Mouse (Mus musculus) bone marrow, adult 2 months (tissue): ENCODE measurements around the gene Tpd52l2. TPM values are rescaled to one million over a fixed set of nuclear protein-coding genes. Genes with fewer than 3 reads are reported as not detected.
"Not testable (repeated sequence)": the region's sequence is repeated elsewhere in the genome, so short reads cannot be mapped to it uniquely, and the experiment has no call there.

Experiments used
- H3K27ac ChIP-seq: fragments of 200-500 bp; 2 replicates; pipeline ENCODE4 v1.5.1; 2012; ENCODE audit warnings: low read depth, mild to moderate bottlenecking, control low read depth, inconsistent platforms, low read length; ENCODE audit not compliant: control insufficient read depth, poor library complexity, insufficient read depth
- H3K4me1 ChIP-seq: fragments of 200-500 bp; 2 replicates; pipeline ENCODE4 v1.6.1; 2011; ENCODE audit warnings: low read length; ENCODE audit not compliant: control insufficient read depth, insufficient read depth
- H3K4me3 ChIP-seq: fragments of 200-500 bp; replicated peaks from 2 replicates; pipeline ENCODE3; 2011; ENCODE audit warnings: mild to moderate bottlenecking, low read depth, low read length, control low read depth; ENCODE audit not compliant: control insufficient read depth
- CTCF ChIP-seq: fragments of 200-500 bp; IDR thresholded peaks from 2 replicates; pipeline ENCODE4 v1.5.1; 2011; ENCODE audit warnings: low read length, control low read depth; ENCODE audit not compliant: control insufficient read depth, insufficient read depth
- POLR2A ChIP-seq: fragments of 200-500 bp; IDR thresholded peaks from 2 replicates; pipeline ENCODE4 v1.6.1; 2011; ENCODE audit warnings: low read depth, mild to moderate bottlenecking, control low read depth, low read length, borderline replicate concordance; ENCODE audit not compliant: control insufficient read depth
- whole genome bisulfite sequencing: fragments of 180-500 bp; shearing (Covaris S2); methylation state at CpG from one replicate; pipeline ENCODE4 v1.1.7; 2018; 5-methylcytosine and 5-hydroxymethylcytosine counted together
- polyA plus RNA-seq: library from polyadenylated mRNA; stranded (reverse); fragments of >200 nt; gene quantifications from 2 replicates; pipeline ENCODE4 v1.2.4, GENCODE M21; 2011; ENCODE audit warnings: low replicate concordance; ENCODE audit not compliant: missing spikeins, insufficient read depth, insufficient read length

Gene Tpd52l2
- polyA plus RNA-seq, 1 experiment: 32.9 TPM

DNA sequence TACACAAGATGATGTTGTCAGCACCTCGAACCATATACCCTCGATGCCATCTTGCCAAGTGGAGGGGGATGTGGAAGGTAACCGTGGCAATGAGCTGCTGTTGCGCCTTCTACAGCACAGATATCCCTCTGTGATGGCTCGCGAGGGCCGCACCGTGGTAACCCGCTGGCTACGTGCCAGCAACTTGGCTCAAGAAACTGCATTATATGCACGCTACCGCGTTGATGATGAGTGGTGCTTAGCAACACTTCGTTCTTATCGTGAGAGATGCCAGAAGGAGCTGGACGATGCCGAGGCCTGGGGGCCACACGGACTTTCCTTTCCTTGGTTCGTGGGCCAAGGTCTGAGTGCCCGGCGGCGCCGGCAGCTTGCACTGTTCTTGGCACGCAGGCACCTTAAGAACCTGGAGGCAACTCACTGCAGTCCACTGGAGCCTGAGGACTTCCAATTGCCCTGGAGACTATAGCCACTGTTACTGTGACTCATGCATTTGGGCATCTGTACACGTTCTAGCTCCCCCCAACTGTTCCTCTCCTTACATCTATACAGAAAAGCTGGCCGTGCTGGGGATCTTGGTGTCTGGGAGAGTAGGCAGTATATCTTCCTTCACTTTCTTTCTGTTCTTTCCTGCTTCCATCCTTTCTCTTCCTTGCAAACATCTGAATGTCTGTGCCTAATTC is 2.5 kb upstream of the Tpd52l2 start:
- H3K4me1 ChIP-seq: no peaks in the 10 kb centered on the region; the same call in 1 of the 2 replicates
- 84% methylated on average over 26 of the region's 26 CpGs for WGBS
- TF ChIP-seq POLR2A: no peak
- no peak for TF ChIP-seq CTCF
- H3K27ac ChIP-seq: no peak overlapping the region
- H3K4me3 ChIP-seq: no peak overlapping the region

DNA sequence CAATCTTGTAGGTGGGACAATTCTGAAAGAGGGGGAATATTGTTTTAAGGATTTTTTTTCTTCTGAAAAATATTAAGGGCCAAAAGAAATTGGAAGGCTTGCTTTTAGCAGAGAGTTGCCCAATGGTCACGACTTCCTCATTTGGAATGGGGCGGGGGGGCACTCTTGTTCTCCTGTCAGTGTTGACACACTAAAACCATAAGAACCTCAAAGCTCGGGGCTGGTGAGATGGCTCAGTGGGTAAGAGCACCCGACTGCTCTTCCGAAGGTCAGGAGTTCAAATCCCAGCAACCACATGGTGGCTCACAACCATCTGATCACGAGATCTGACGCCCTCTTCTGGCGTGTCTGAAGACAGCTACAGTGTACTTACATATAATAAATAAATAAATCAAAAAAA is 1.1 kb upstream of the Tpd52l2 start:
- not testable (repeated sequence) for H3K4me3 ChIP-seq, H3K4me1 ChIP-seq, H3K27ac ChIP-seq
- 5% methylated on average over 8 of the region's 8 CpGs for WGBS

DNA sequence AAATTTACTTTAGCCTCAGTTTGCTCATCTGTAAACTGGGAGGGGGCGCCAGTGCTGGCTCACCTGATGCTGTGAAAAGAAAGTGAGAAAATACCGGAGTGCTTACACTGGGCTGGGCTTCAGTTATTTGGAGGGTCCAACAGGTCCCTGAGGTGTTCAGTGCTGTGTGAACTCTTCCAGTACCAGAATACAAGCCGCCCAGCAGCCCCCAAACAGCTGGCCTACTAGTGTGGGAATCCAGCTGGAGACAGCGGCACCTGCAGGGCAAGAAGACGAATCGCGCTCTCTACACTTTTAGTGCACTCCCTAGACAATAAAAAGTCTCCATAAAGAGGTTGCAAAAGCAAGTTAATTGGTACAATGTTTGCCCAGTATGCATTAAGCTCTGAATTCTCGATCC is 661 bp upstream of the Tpd52l2 start:
- 1% methylated on average over 8 of the region's 8 CpGs for WGBS
- Histone ChIP-seq H3K4me1 (no peaks in the 10 kb centered on the region; the same call in 1 of the 2 replicates), H3K4me3 (peak overlapping the region; percentile 98), H3K27ac (peak overlapping the region; percentile 79)
- TF ChIP-seq POLR2A: no peak
- TF ChIP-seq CTCF: peak; percentile 66

DNA sequence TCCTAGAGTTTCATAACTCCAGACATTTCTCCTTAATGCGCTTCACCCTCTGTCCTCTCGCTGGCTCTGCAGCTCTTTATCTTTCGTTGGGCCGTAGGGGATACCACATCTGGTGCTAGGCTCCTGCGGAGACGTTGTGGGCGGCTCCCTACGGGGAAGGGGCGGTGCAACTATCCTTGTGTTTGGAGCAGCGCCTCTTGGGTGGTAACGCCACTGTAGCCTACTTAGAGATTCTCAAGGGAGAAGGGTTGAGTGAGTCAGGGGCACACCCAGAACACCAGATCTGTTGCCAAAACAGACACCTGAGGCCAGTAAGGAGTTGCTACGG is 570 bp downstream of the Tpd52l2 start:
- peak overlapping the region; percentile 98 for H3K4me3 ChIP-seq
- peak overlapping the region; percentile 97 for H3K27ac ChIP-seq
- TF ChIP-seq POLR2A: no peak
- TF ChIP-seq CTCF: no peak
- WGBS: under 1% methylated on average over 12 of the region's 12 CpGs
- no peaks in the 10 kb centered on the region; the same call in 1 of the 2 replicates for H3K4me1 ChIP-seq

DNA sequence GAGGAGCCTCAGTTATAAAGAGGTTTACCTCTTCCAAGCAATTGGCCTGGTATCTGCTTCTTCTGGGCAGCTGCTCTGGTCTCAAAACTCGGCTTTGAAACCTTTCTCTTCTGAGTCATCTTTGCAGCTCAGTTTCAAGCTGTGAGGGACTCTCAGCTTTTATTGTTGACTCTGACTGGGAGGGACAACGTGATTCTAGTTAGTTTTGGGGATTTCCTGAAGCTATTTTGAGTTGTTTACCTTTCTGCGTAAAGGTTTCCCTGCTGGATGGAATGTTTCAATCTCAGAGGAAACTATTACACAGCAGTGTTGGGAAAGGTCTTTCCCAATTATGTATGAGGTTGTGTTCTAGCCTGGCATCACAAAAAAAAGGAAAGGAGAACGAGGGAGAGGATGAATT is 1.7 kb downstream of the Tpd52l2 start:
- Histone ChIP-seq H3K4me1 (no peaks in the 10 kb centered on the region; the same call in 1 of the 2 replicates), H3K27ac (no peak overlapping the region), H3K4me3 (no peak overlapping the region)
- TF ChIP-seq POLR2A: no peak
- no peak for TF ChIP-seq CTCF
- 48% methylated on average over 4 of the region's 4 CpGs for WGBS

GRCm38 (mm10) chr2:181509191-181509590 is 12.2 kb downstream of the Tpd52l2 start:
- H3K4me3 ChIP-seq: no peak overlapping the region
- no peak for TF ChIP-seq CTCF
- no peak for TF ChIP-seq POLR2A
- no peaks in the 10 kb centered on the region for H3K4me1 ChIP-seq
- H3K27ac ChIP-seq: no peak overlapping the region
- 79% methylated on average over 2 of the region's 2 CpGs for WGBS

GRCm38 (mm10) chr2:181511231-181511630 is 14.3 kb downstream of the Tpd52l2 start:
- no peak overlapping the region for H3K27ac ChIP-seq
- WGBS: 92% methylated on average over 8 of the region's 8 CpGs
- no peak for TF ChIP-seq CTCF
- no peak for TF ChIP-seq POLR2A
- H3K4me3 ChIP-seq: no peak overlapping the region
- no peaks in the 10 kb centered on the region for H3K4me1 ChIP-seq

DNA sequence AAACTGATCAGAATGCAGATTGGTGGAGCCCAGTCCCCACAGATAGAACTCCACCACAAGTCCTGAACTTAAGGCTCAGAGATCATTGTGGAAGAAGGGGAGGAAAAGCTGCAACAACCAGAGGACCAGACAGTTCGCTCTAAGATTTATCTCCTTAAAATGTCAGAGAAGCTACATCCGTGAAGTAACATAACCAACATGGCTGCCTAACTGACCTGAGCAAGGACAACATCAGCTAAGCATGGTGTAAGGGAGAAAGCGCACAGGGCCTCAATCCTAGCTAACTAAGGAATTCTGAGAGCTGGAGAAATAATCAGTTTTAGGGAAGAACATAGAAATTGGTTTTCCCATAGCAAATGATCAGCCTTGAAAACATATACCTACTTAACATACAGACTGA is 22.3 kb downstream of the Tpd52l2 start:
- H3K4me1 ChIP-seq: peaks cover 2% of the 10 kb centered on the region; the same call in 1 of the 2 replicates
- H3K27ac ChIP-seq: no peak overlapping the region
- no peak overlapping the region for H3K4me3 ChIP-seq
- TF ChIP-seq CTCF: no peak
- TF ChIP-seq POLR2A: no peak
- WGBS: 78% methylated on average over 3 of the region's 3 CpGs
